Mouse (Mus musculus) forebrain, postnatal 0 days (tissue): ENCODE data around the gene Zfp239. TPM values are rescaled to one million over a fixed set of nuclear protein-coding genes. Genes with fewer than 3 reads are reported as not detected.
A peak's percentile ranks its signal among the peaks of the same experiment; 100 is the strongest.

Source experiments
- ATAC-seq: fragments of 200-750 bp; cut with Nextera tagmentation; 2 replicates; pipeline ENCODE4 v1.8.0; 2017; ENCODE audit warnings: mild to moderate bottlenecking, moderate library complexity
- DNase-seq: peaks from one replicate; pipeline ENCODE4 v3.0.0-alpha.2; 2015
- H3K27ac ChIP-seq: fragments of 300-500 bp; sonication (generic); 2 replicates; pipeline ENCODE4 v1.5.1; 2014; ENCODE audit warnings: low read depth, mild to moderate bottlenecking, antibody characterized with exemption, low read length, moderate library complexity, mixed read lengths
- H3K27me3 ChIP-seq: fragments of 300-500 bp; sonication (generic); 2 replicates; pipeline ENCODE4 v1.6.1; 2014; ENCODE audit warnings: mild to moderate bottlenecking, low read length, mixed read lengths; ENCODE audit not compliant: insufficient read depth
- H3K36me3 ChIP-seq: fragments of 300-500 bp; sonication (generic); 2 replicates; pipeline ENCODE4 v1.6.1; 2014; ENCODE audit warnings: mild to moderate bottlenecking, moderate library complexity; ENCODE audit not compliant: insufficient read depth
- H3K4me1 ChIP-seq: fragments of 300-500 bp; sonication (generic); 2 replicates; pipeline ENCODE4 v1.6.1; 2014; ENCODE audit warnings: antibody characterized with exemption; ENCODE audit not compliant: insufficient read depth
- H3K4me2 ChIP-seq: fragments of 300-500 bp; sonication (generic); 2 replicates; pipeline ENCODE4 v1.6.1; 2014; ENCODE audit warnings: low read depth, mild to moderate bottlenecking, moderate library complexity
- H3K4me3 ChIP-seq: fragments of 300-500 bp; sonication (generic); 2 replicates; pipeline ENCODE4 v1.5.1; 2014; ENCODE audit warnings: low read depth, low read length, mixed read lengths
- H3K9ac ChIP-seq: fragments of 300-500 bp; sonication (generic); 2 replicates; pipeline ENCODE4 v1.6.1; 2014; ENCODE audit warnings: mild to moderate bottlenecking
- H3K9me3 ChIP-seq: fragments of 300-500 bp; sonication (generic); 2 replicates; pipeline ENCODE4 v1.6.1; 2016; ENCODE audit warnings: low read length
- CTCF ChIP-seq: sonication (generic); IDR thresholded peaks from 2 replicates; pipeline ENCODE4 v1.5.1; 2016; ENCODE audit warnings: antibody characterized with exemption, control low read depth, low read depth
- WGBS: fragments of 180-500 bp; shearing (Covaris S2); extraction: QIAGEN DNeasy Blood & Tissue Kit; methylation state at CpG from one replicate; pipeline ENCODE4 v1.1.7; 2014; 5-methylcytosine and 5-hydroxymethylcytosine counted together
- polyA plus RNA-seq: library from polyadenylated mRNA; unstranded; fragments of >200 nt; fragmentation: Nextera tagmentation; extraction: Ambion mirVana; gene quantifications from 2 replicates; pipeline ENCODE4 v1.2.1, GENCODE M21; 2015
- total RNA-seq: library from RNA; depleted of rRNA; stranded (reverse); fragments of >200 nt; gene quantifications from 2 replicates; pipeline ENCODE4 v1.2.3, GENCODE M21; 2014

Zfp239 gene
- total and polyA plus RNA-seq, 2 experiments from 2014 or later, result 16.2 to 24.2 TPM

- H3K27ac ChIP-seq, result peak overlapping the region; percentile 98
- peaks cover 3% of the 10 kb centered on the region for H3K4me1 ChIP-seq
- H3K9ac ChIP-seq, result peak overlapping the region; percentile 68
- DNase-seq, result no peak
- peak; percentile 90 for ATAC-seq
- WGBS, result 14% methylated on average over 26 of the region's 26 CpGs
- peak overlapping the region; percentile 53 for H3K4me3 ChIP-seq
- H3K36me3 ChIP-seq, result no peaks in the 10 kb centered on the region
- no peaks in the 10 kb centered on the region for H3K9me3 ChIP-seq
- no peak for TF ChIP-seq CTCF
- H3K27me3 ChIP-seq, result no peaks in the 10 kb centered on the region
- peak overlapping the region; percentile 62 for H3K4me2 ChIP-seq
These were observed 17.0 kb downstream of the Zfp239 start for GRCm38 (mm10) chr6:117878700-117879407.

- Histone ChIP-seq H3K9ac (peak overlapping the region; percentile 68), H3K9me3 (no peaks in the 10 kb centered on the region), H3K4me3 (peak overlapping the region; percentile 53), H3K4me2 (peak overlapping the region; percentile 62), H3K27ac (peak overlapping the region; percentile 98), H3K4me1 (peaks cover 3% of the 10 kb centered on the region), H3K36me3 (no peaks in the 10 kb centered on the region), H3K27me3 (no peaks in the 10 kb centered on the region)
- peak; percentile 100 for DNase-seq
- whole genome bisulfite sequencing, result 2% methylated on average over 67 of the region's 67 CpGs
- peak; percentile 95 for ATAC-seq
- TF ChIP-seq CTCF, result peak; percentile 100
These were observed 17.7 kb downstream of the Zfp239 start for GRCm38 (mm10) chr6:117879408-117880115.

GRCm38 (mm10) chr6:117880394-117880838, 18.5 kb downstream of the Zfp239 start:
- Histone ChIP-seq H3K4me1 (peaks cover 3% of the 10 kb centered on the region), H3K27me3 (no peaks in the 10 kb centered on the region), H3K9ac (peak overlapping the region; percentile 68; the same call in 1 of the 2 replicates), H3K9me3 (no peaks in the 10 kb centered on the region), H3K36me3 (no peaks in the 10 kb centered on the region), H3K4me3 (peak overlapping the region; percentile 53), H3K4me2 (peak overlapping the region; percentile 62), H3K27ac (peak overlapping the region; percentile 98)
- 30% methylated on average over 3 of the region's 3 CpGs for WGBS
- ATAC-seq, result no peak
- peak; percentile 12 for DNase-seq
- TF ChIP-seq CTCF, result no peak

GRCm38 (mm10) chr6:117881229-117881628, 19.3 kb downstream of the Zfp239 start:
- H3K36me3 ChIP-seq, result no peaks in the 10 kb centered on the region
- H3K4me1 ChIP-seq, result peaks cover 3% of the 10 kb centered on the region
- no peak overlapping the region for H3K4me3 ChIP-seq
- H3K9ac ChIP-seq, result no peak overlapping the region
- no peaks in the 10 kb centered on the region for H3K27me3 ChIP-seq
- no peak overlapping the region for H3K4me2 ChIP-seq
- WGBS, result 43% methylated on average over 7 of the region's 7 CpGs
- no peak for DNase-seq
- no peak for TF ChIP-seq CTCF
- ATAC-seq, result no peak
- no peak overlapping the region for H3K27ac ChIP-seq
- H3K9me3 ChIP-seq, result no peaks in the 10 kb centered on the region

GRCm38 (mm10) chr6:117881997-117882396, 20.1 kb downstream of the Zfp239 start:
- Histone ChIP-seq H3K9me3 (no peaks in the 10 kb centered on the region), H3K4me3 (no peak overlapping the region), H3K27me3 (no peaks in the 10 kb centered on the region), H3K27ac (no peak overlapping the region), H3K36me3 (no peaks in the 10 kb centered on the region), H3K4me1 (peaks cover 3% of the 10 kb centered on the region), H3K4me2 (no peak overlapping the region), H3K9ac (no peak overlapping the region)
- WGBS, result 78% methylated on average over 7 of the region's 7 CpGs
- no peak for TF ChIP-seq CTCF
- ATAC-seq, result no peak
- DNase-seq, result no peak

- WGBS, result 87% methylated on average over 2 of the region's 2 CpGs
- Histone ChIP-seq H3K4me3 (no peak overlapping the region), H3K9ac (no peak overlapping the region), H3K9me3 (no peaks in the 10 kb centered on the region), H3K4me2 (no peak overlapping the region), H3K27ac (no peak overlapping the region), H3K27me3 (no peaks in the 10 kb centered on the region), H3K4me1 (no peaks in the 10 kb centered on the region), H3K36me3 (no peaks in the 10 kb centered on the region)
- DNase-seq (no peak), ATAC-seq (no peak)
- TF ChIP-seq CTCF, result no peak
These were observed 24.0 kb downstream of the Zfp239 start for GRCm38 (mm10) chr6:117885943-117886342.

GRCm38 (mm10) chr6:117888032-117888431, 26.1 kb downstream of the Zfp239 start:
- DNase-seq, result no peak
- no peak for ATAC-seq
- H3K9ac ChIP-seq, result no peak overlapping the region
- no peak for TF ChIP-seq CTCF
- no peaks in the 10 kb centered on the region for H3K4me1 ChIP-seq
- no peak overlapping the region for H3K4me2 ChIP-seq
- H3K4me3 ChIP-seq, result no peak overlapping the region
- H3K36me3 ChIP-seq, result no peaks in the 10 kb centered on the region
- H3K27me3 ChIP-seq, result no peaks in the 10 kb centered on the region
- H3K9me3 ChIP-seq, result no peaks in the 10 kb centered on the region
- no peak overlapping the region for H3K27ac ChIP-seq
- WGBS, result 80% methylated on average over 1 of the region's 1 CpGs
